In the genomic region with DNA sequence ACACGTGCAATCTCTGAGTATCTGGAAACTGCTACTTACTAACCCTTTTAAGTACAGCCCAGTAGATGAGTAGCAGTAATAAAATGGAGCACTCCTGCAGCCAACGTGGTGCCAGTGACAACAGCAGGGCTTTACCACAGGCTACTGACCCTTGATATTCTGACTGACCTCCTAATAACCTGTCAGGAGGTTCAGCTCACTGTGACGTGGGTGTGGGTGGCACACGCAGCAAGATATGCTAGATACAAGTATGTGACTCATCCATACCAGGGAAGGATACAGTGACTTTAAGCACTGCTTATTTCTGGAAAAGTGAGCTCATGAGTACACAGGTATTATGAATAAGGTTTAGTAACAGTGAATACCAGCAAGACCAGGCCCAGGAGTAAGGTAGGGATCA, we compare ENCODE assay signal across 23 mouse cellular contexts. TPM values are rescaled to one million over a fixed set of nuclear protein-coding genes. Genes with fewer than 3 reads are reported as not detected.
A peak's percentile ranks its signal among the peaks of the same experiment; 100 is the strongest.
DNase-seq lines count a peak whose midpoint lies in the region; ATAC-seq and TF ChIP-seq lines count a peak whose summit lies in the region.
"Had no signal": no experiment of that assay in that cellular context is flagged by ENCODE, and none has a peak within 500 bp of the region (broad histone marks: within the 10 kb centered on the region; RNA-seq: fewer than 3 reads in every experiment).

No protein-coding gene starts in this region.

- WGBS in kidney, postnatal 0 days, result 64% methylated on average over 4 of the region's 4 CpGs
- 67% methylated on average over 4 of the region's 4 CpGs for WGBS in kidney, embryonic 14.5 days
- WGBS in stomach, embryonic 16.5 days, result 55% methylated on average over 4 of the region's 4 CpGs

- H3K36me3 ChIP-seq in kidney, postnatal 0 days (ENCODE audit: insufficient read depth, low read length), result peaks cover 36% of the 10 kb centered on the region
- peaks cover 82% of the 10 kb centered on the region for H3K36me3 ChIP-seq in kidney, embryonic 14.5 days (ENCODE audit: control insufficient read depth, insufficient read depth, low read length)
- H3K36me3 ChIP-seq in stomach, embryonic 16.5 days (ENCODE audit: control insufficient read depth, insufficient read depth, low read length), result peaks cover 12% of the 10 kb centered on the region

- no peak for DNase-seq in kidney, postnatal 0 days (ENCODE audit: low spot score)
- DNase-seq in 416B (ENCODE audit: low read depth), result peak; percentile 45
- DNase-seq in brain, adult 2 months (ENCODE audit: low read depth, low spot score), result peak; percentile 57
- no peak for DNase-seq in embryo, embryonic 11 days
- no peak for DNase-seq in T-cell, adult 2 months (ENCODE audit: low spot score)
- DNase-seq: adrenal gland, postnatal 36 days; cerebellum, adult 11 months; cerebellum, adult 9-11 months; forebrain, postnatal 0 days; heart, adult 11 months; heart, postnatal 4 days; kidney, adult 9 months; kidney, postnatal 36 days; lung, postnatal 10 days; right cerebral cortex, adult 18-20 months had no signal

- H3K4me1 ChIP-seq in kidney, postnatal 0 days (replicated peaks; ENCODE audit: insufficient read depth, low read length), result no peaks in the 10 kb centered on the region
- H3K4me1 ChIP-seq in kidney, embryonic 14.5 days (ENCODE audit: control insufficient read depth, insufficient read depth, low read length), result no peaks in the 10 kb centered on the region
- 0 out of 2 replicates have a peak, but pooled peaks cover 9% of the 10 kb centered on the region for H3K4me1 ChIP-seq in stomach, embryonic 16.5 days (ENCODE audit: control insufficient read depth, insufficient read depth, low read length)

- peak; percentile 38; the same call in 1 of the 2 replicates for ATAC-seq in kidney, postnatal 0 days (replicated peaks; ENCODE audit: low FRiP score, low read depth)
- ATAC-seq in kidney, embryonic 14.5 days (ENCODE audit: low FRiP score, low TSS enrichment), result no peak
- peak; percentile 41; the same call in 1 of the 2 replicates for ATAC-seq in stomach, embryonic 16.5 days (ENCODE audit: insufficient read depth, low FRiP score)
- ATAC-seq: forebrain, postnatal 0 days; inflammation-experienced regulatory T-cells, adult 6 months had no signal

- no peak for TF ChIP-seq CTCF in kidney, postnatal 0 days (IDR thresholded peaks at IDR 0.05; ENCODE audit: low read depth)

- H3K27me3 ChIP-seq in kidney, postnatal 0 days (ENCODE audit: insufficient read depth, low read length), result no peaks in the 10 kb centered on the region
- H3K27me3 ChIP-seq in kidney, embryonic 14.5 days (ENCODE audit: control insufficient read depth, insufficient read depth, low read length), result no peaks in the 10 kb centered on the region
- H3K27me3 ChIP-seq in stomach, embryonic 16.5 days (ENCODE audit: control insufficient read depth, insufficient read depth, low read length), result no peaks in the 10 kb centered on the region
- H3K27me3 ChIP-seq: heart, embryonic 15.5 days; limb, embryonic 13.5 days; midbrain, embryonic 12.5 days; neural tube, embryonic 15.5 days had no signal

- no peak overlapping the region for H3K4me2 ChIP-seq in kidney, postnatal 0 days (ENCODE audit: low read length)
- no peak overlapping the region for H3K4me2 ChIP-seq in kidney, embryonic 14.5 days (replicated peaks; ENCODE audit: low read depth, low read length)
- H3K4me2 ChIP-seq in stomach, embryonic 16.5 days (ENCODE audit: low read depth, low read length), result no peak overlapping the region
- H3K4me2 ChIP-seq: heart, embryonic 15.5 days; hindbrain, embryonic 14.5 days; limb, embryonic 13.5 days; midbrain, embryonic 12.5 days; neural tube, embryonic 15.5 days had no signal

- no peak overlapping the region for H3K9ac ChIP-seq in kidney, postnatal 0 days (ENCODE audit: low read depth, low read length)
- H3K9ac ChIP-seq in kidney, embryonic 14.5 days (ENCODE audit: low read depth, low read length), result no peak overlapping the region
- no peak overlapping the region for H3K9ac ChIP-seq in stomach, embryonic 16.5 days (ENCODE audit: low read length)
- H3K9ac ChIP-seq: forebrain, postnatal 0 days; heart, embryonic 15.5 days; hindbrain, embryonic 14.5 days; limb, embryonic 13.5 days; midbrain, embryonic 12.5 days; neural tube, embryonic 15.5 days had no signal

- H3K4me3 ChIP-seq in kidney, postnatal 0 days (replicated peaks; ENCODE audit: low read depth, low read length), result no peak overlapping the region
- no peak overlapping the region for H3K4me3 ChIP-seq in kidney, embryonic 14.5 days (ENCODE audit: low read length)
- H3K4me3 ChIP-seq in stomach, embryonic 16.5 days (replicated peaks; ENCODE audit: low read length), result no peak overlapping the region
- H3K4me3 ChIP-seq: heart, embryonic 15.5 days; limb, embryonic 13.5 days; midbrain, embryonic 12.5 days; neural tube, embryonic 15.5 days had no signal

- H3K9me3 ChIP-seq in kidney, postnatal 0 days (replicated peaks; ENCODE audit: low read length), result no peaks in the 10 kb centered on the region
- H3K9me3 ChIP-seq in kidney, embryonic 14.5 days (ENCODE audit: control insufficient read depth, low read length), result no peaks in the 10 kb centered on the region
- no peaks in the 10 kb centered on the region for H3K9me3 ChIP-seq in stomach, embryonic 16.5 days (replicated peaks; ENCODE audit: control insufficient read depth, low read length)
- H3K9me3 ChIP-seq: heart, embryonic 15.5 days; limb, embryonic 13.5 days; midbrain, embryonic 12.5 days; neural tube, embryonic 15.5 days had no signal

- H3K27ac ChIP-seq in kidney, postnatal 0 days, result no peak overlapping the region
- no peak overlapping the region for H3K27ac ChIP-seq in kidney, embryonic 14.5 days (ENCODE audit: low read depth, low read length)
- peak overlapping the region; percentile 61 for H3K27ac ChIP-seq in stomach, embryonic 16.5 days (ENCODE audit: low read length)
- H3K27ac ChIP-seq: heart, embryonic 15.5 days; hindbrain, embryonic 14.5 days; limb, embryonic 13.5 days; midbrain, embryonic 12.5 days; neural tube, embryonic 15.5 days had no signal

RNA-seq across cellular contexts. Expression of gene Eif4h, which starts 9.8 kb away (rescaled TPM):
- polyA plus RNA-seq in kidney, postnatal 0 days (2015; fragmentation: Nextera tagmentation; extraction: Ambion mirVana), result 327 and 365 TPM in 2 replicates
- polyA plus RNA-seq in kidney, embryonic 14.5 days (2014; fragmentation: Nextera tagmentation; extraction: Ambion mirVana), result 463 and 491 TPM in 2 replicates
- polyA plus RNA-seq in stomach, embryonic 16.5 days (2015; fragmentation: Nextera tagmentation; extraction: Ambion mirVana), result 378 and 395 TPM in 2 replicates

RNA-seq across cellular contexts. Expression of gene Lat2, which starts 14.7 kb away (rescaled TPM):
- polyA plus RNA-seq in kidney, postnatal 0 days (2015; fragmentation: Nextera tagmentation; extraction: Ambion mirVana), result 0.45 and 0.93 TPM in 2 replicates
- 1.8 and 2.2 TPM in 2 replicates for polyA plus RNA-seq in kidney, embryonic 14.5 days (2014; fragmentation: Nextera tagmentation; extraction: Ambion mirVana)
- polyA plus RNA-seq in stomach, embryonic 16.5 days (2015; fragmentation: Nextera tagmentation; extraction: Ambion mirVana), result 3.4 and 3.5 TPM in 2 replicates

RNA-seq across cellular contexts. Expression of gene Rfc2, which starts 48.3 kb away (rescaled TPM):
- polyA plus RNA-seq in kidney, postnatal 0 days (2015; fragmentation: Nextera tagmentation; extraction: Ambion mirVana), result 155 and 188 TPM in 2 replicates
- polyA plus RNA-seq in kidney, embryonic 14.5 days (2014; fragmentation: Nextera tagmentation; extraction: Ambion mirVana), result 309 and 333 TPM in 2 replicates
- 197 and 214 TPM in 2 replicates for polyA plus RNA-seq in stomach, embryonic 16.5 days (2015; fragmentation: Nextera tagmentation; extraction: Ambion mirVana)

RNA-seq across cellular contexts. Expression of gene Limk1, which starts 58.9 kb away (rescaled TPM):
- polyA plus RNA-seq in kidney, postnatal 0 days (2015; fragmentation: Nextera tagmentation; extraction: Ambion mirVana), result 3.4 and 3.6 TPM in 2 replicates
- polyA plus RNA-seq in kidney, embryonic 14.5 days (2014; fragmentation: Nextera tagmentation; extraction: Ambion mirVana), result 6.7 and 9.1 TPM in 2 replicates
- 3.7 and 4.1 TPM in 2 replicates for polyA plus RNA-seq in stomach, embryonic 16.5 days (2015; fragmentation: Nextera tagmentation; extraction: Ambion mirVana)

Comparison
In these comparisons a context has a peak if more than half of its experiments do, and no peak if none do; other contexts are left out.
1. DNase-seq: peak in 416B (single experiment) and brain, adult 2 months (single experiment); none in kidney, postnatal 0 days (single experiment), embryo, embryonic 11 days (single experiment) and T-cell, adult 2 months (single experiment).